Mouse (Mus musculus): Measurements from ENCODE around the gene Actn4.
A peak's percentile ranks its signal among the peaks of the same experiment; 100 is the strongest.

Actn4 gene

DNA sequence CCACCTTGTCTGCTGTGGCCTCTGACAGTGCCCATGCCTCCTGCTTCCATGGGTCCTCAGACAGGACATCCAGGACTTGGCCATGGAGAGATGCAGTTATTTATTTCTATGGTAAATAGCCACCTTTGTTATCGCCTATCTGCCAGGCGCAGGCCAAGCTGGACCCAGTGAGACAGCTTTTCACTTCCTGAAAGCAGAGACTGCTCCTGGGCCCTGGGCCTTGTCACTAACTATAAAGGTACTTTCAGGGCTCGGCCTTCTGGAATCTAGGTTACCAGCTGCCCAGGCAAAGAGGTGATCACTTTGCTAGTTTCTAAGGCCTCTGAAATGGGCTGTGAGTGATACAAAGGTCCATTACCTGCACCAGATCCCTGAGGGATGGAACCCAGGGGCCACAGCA, 37.3 kb downstream of the Actn4 start:
- DNase-seq (ENCODE audit: low spot score), result no peak

DNA sequence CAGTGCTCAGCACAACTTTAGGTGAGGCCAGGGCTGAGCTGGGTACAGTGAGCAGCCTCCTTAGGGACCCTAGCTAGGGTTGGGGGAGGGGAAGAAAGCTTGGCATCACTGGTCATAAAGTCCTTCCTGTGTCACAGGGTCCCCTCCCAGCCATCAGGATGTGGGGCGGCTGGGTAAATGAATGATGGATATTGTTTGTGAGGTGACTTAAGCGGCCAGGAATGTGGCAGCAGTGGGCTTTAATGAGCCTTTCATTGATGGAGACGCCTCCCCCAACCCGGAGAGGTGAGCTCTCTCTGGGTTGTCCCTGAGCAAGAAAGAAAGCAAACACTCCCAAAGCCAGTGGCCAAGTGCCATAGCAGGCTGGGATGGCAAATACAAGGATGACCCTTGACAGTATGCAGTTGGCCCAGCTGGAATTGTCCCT, 38.3 kb downstream of the Actn4 start:
- no peak for DNase-seq (ENCODE audit: low spot score)

DNA sequence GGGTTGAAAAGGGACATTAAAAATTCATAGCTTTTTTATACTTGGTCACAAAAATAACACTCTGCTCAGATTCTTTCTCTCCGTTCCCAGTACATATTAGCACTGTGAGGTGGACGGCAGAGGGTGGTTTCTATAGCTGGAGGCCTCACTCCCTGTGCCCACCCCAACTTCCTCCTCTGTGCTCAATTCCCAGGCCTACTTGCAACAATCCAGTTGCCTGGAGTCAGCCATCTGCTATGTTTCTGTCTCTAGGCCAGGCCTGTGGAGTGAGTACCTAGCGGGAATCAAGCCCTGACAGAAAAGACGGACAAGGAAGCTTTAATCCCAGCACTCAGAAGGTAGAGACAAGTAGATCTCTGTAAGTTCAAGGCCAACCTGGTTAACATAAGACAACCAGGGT, 39.5 kb downstream of the Actn4 start:
- no peak for DNase-seq (ENCODE audit: low spot score)

DNA sequence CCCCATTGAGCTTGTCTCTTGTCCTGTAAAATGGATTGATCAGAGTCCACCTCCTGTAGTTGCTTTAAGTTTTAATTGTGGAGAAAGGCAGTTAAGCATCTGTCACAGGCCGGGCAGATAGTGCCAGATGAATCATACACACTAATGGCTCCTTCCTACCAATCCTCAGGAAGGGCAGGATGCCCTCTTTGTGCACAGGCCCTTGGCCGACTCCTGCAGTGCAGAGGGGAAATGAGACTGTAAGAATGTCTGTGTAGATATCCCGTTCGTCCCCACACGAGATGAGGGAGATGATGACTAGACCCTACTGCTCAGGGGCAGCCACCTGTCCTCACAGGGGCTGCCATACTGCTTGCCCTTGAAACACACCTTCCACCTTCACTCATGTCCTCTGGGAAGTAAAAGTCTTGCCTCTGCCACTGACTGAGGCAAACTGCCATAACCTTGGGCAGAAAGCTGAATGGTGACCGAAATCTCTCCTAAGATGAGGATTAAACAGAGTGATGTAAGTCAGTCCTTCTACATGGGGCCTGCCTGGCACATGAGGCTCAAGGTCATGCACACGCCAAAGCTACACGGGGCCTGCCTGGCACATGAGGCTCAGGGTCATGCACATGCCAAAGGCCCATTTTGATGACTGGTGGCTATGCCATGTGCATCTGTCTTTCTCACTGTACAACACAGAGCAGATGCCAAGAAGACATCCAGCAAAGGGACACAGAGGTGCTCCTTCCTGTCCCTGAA, 40.2 kb downstream of the Actn4 start:
- no peak for DNase-seq (ENCODE audit: low spot score)

DNA sequence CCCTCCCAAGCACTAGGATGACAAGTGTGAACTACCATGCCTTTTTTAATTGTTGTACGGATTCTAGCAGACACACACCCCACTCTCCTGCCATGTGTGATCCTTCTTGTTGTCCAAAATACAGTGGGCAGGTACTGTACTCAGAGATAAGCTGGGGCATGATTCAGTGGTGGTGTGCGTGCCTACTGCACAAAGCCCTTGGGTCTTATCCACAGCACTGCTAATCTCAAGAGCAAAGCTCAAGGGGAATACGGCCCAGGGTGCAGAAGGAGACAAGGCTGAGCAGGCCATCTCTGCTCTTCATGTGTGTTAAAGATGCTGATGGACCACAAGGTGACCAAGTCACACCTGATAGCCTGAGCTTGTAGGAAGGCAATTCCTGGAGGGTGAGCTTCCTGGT, 41.0 kb downstream of the Actn4 start:
- DNase-seq (ENCODE audit: low spot score), result no peak

DNA sequence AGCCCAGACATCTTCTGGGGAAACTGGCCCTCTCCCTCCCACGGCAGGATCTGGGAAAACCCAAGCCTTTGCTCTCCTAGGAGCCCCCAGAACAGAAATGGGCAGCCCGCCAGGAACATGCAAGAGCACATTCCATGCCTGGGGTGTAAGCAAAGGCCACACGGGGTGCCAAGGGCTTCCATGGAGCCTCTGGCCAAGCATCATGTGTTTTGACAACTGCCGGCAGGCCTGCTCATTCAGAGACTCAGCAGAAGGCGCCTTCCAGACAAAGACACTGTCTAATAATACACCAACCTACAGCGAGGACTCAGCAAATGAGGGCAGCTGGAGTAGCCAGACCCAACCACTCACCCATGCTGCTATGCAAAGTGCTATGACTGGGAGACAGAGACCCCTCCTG, 42.3 kb downstream of the Actn4 start:
- DNase-seq (ENCODE audit: low spot score), result no peak

DNA sequence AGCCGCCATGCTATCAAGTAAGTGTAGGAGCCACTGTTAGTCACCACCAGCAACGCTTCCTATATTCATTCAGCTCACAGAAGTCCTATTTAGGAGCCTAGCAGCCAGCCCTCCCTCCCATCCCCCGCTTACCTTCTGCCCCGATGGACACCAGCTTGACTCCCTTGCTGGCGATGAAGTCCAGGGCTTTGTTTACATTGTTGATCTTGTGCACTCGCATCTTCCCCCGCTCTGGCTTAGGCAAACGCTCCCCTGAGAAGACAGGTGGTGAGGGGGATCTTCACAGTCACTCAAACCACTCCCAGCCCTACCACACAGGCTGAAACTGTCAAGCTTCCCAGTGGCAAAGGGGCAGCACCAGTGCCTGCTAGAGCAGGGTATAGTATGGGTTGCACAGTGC, 43.6 kb downstream of the Actn4 start:
- DNase-seq (ENCODE audit: low spot score), result no peak

DNA sequence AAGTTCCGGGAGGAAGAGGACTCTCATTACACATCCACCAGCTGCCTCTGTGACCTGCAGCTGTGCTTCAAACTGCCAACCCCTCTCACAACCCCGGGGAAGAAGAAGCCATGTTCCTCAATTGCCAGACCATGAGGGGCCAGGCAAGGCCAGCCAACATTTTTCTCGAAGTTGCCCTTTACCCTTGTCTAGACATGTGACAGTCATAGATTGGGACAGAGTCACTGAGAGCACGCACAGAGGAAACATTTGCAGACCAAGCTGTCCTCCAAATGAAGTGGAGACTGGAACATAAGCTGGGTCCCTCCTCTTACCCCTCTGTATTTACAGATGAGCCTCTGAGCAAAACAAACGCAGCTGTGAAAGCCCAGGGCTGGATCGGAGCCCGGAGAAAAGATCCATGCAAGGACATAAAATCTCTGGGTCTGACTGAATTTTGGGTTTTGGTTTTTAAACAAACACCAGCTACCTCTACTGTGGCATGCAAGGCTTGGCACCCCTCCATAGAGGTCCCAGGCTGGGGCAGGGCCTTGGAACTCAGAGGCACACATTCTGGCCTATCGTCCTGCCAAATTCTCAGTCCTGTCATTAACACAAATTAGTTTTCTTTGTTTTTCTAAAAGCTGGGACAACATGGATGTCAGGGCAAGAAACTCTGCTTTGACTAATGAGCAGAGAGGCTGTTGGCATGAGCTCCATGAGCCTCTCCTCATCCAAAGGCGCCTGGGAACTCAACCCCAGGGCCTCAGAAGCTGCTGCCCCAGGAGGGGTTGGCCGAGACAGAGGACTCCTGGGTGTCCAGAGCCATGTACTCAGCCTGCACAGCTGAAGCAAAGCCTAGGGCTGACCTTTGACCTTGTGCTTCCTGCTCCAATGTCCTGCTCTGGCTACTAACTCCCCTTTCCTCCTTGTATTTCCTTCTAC, 44.4 kb downstream of the Actn4 start:
- DNase-seq (ENCODE audit: low spot score), result no peak

DNA sequence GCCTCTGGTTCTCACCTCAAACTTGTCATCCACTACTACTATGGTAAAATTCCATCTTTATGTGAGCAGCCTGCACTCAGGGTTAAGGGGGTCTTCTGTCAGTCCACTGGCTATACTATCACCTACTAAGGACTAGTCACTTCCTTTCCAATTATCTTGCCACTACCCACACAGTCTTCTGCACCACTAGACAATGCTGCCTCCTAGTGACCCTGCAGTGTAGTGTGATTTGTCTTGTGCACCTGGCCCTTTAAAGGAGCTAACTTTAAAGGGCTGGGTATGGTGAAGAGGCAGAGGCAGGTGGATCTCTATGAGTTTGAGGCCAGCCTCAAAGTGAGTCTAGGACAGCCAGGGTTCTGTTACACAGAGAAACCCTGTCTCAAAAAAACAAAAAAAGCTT, 45.6 kb downstream of the Actn4 start:
- DNase-seq (ENCODE audit: low spot score), result peak; percentile 30

DNA sequence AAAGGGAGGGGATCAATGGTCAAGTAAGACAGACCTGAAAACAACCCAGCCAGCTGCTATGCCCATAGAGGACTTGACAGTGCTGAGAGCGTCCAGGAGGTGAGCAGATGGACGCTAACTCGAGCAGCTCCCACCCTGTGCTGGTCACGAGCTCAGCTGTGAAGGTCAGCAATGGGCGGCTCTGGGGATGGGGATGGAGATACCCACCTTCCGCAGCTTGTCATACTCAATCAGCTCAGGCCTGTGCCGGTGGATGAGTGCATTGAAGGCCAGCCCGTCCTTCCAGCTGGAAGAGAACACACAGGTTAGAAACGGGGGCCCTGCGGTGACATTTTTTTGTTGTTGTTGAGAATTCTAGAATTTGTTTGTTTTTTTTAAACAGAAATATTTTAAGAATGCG, 49.0 kb downstream of the Actn4 start:
- no peak for DNase-seq (ENCODE audit: low spot score)

DNA sequence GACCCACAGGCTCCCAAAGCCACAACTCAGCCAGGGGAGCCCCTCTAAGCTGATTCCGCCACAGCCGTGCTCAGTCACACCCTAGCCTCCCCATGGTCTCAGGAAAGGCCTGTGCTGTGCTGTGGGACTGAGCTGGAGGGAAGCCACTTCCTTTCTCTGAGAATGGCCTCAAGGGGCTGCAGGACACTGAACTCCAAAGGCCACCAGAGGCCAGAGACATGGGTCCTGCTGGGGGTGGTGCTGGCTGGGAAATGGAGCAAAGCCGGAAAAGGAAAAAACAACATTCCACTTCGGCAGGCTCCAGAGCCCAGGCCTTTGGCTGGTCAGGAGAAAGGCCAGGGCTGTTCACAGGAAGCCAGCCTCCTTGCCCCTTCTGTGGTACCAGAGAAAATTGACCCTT, 50.5 kb downstream of the Actn4 start:
- no peak for DNase-seq (ENCODE audit: low spot score)

DNA sequence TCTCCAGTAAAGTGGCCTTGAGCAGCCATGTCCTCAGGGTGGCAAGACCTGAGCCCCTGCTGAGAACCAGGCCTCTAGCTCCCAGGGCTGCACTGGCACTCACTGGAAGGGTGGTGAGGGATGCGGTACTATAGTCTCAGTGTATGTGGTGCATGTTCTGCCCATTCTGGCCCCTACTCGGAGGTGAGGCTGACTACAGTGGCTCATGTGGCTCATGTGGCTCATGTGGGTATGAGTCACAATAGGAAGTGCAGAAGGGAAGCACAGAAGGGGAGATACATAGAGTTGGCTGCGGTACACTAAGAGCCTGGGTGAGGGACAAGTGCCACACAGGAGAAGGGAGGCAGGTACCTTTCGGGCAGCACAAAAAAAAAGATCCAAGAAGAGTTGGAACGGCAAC, 54.9 kb downstream of the Actn4 start:
- DNase-seq (ENCODE audit: low spot score), result no peak

DNA sequence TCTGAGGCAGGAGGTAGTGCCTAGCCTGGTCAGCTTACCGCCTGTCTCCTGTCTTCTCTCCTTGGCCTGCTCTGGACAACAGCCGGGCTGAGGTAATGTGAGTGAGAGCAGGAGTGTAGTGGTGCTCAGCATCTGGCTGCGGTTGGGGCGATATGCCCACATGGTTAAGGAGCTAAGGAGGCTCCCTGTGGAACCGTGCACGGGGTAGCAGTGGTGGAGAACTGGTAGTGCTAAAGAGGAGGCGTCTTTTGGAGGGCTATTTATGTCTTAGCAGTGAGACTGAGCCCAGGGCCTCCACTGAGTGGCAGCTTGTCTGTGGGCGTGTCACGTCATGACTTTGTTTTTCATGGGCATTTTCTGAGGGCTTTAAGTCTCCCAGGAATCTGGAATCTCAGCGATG, 58.4 kb downstream of the Actn4 start:
- DNase-seq (ENCODE audit: low spot score), result no peak

DNA sequence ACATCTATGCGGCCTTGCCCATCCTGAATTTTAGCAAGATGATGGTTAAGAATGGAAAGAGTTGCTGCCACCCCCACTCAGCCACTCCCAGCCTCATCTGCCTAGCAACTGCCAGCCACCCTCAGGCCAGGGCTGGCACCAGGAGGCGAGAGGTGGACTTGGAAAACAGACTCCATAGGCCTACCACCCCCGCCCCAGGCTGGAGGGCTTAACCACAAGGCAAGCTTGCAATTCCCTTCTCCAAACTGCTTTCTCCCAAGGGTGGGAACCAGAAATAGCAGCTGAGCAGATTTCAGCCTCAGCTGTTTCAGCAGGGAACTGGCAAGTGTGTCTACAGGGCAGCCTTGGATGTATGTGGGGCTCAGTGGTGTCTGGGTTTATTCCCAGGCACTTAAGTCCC, 59.3 kb downstream of the Actn4 start:
- no peak for DNase-seq (ENCODE audit: low spot score)

DNA sequence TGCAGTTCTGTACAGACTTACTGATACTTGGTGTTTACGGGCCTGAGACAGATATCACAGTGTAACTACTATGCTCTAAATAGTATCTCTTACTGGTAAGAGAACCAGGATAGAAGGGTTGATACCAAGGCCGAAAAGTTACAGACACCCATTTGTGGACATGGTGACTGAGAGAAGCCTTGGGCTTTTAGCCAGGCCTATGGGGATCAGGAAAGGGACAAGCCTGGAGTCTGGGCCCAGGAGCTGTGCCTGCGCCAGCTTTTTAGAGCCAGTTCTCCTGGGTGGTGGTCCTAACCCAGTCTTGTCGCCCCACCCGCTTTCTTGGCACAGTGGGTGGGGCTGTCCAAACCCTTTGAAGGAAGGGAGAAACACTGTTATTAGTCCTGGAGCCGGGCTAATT, 60.0 kb downstream of the Actn4 start:
- DNase-seq (ENCODE audit: low spot score), result no peak

DNA sequence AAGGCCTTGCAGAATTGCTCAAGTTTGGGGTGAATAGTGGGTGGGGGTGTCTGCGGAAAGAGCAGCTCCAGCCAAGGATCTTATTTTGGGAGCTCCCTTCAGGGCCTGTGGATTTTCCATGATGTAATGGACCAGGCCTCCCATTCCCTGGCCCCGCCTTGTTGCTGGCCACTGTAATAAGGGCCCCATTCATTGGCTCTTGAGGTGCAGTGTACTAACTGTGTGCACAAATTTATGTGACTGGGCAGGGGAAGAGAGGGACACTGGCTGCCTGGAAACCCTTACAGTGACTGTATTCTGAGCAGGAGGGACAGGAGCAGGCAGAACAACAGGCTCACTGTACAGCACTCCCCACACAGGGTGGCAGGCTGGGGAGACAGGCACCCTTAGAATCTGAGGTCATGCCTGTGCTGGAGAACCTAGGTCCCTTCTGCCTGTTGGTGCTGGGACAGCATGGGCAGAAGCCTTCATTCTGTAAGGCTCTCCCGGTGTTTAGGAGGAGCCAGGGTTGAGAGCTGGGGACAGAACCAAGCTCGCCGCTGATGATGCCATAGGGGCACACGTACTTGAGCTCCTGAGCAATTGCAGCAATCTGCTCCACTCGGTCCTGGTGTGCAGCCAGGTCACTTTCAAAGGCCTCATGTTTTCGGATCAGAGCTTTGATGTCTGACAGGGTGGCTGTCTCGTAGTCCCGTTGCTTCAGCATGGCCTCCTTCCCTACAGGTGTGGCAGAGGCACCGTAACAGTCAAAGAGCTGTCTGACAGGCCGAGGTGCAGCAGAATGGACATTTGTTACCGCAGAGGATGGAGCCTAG, 60.6 kb downstream of the Actn4 start:
- DNase-seq (ENCODE audit: low spot score), result no peak

DNA sequence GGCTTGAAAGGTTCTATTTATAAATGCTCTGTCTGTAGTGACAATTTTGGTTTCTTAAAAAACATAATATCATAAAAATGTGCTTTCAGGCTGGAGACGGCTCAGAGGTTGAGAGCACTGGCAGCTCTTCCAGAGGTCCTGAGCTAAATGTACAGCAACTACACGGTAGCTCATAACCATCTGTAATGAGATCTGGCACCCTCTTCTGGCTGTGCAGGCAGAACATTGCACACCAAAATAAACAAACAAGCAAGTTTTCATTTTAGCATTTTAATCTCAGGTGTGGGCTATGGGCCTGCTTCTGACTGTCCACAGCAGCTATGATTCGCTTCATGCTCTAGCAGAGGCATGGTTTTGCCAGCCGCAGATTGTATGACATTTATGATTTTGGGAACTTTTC, 62.2 kb downstream of the Actn4 start:
- DNase-seq (ENCODE audit: low spot score), result no peak

DNA sequence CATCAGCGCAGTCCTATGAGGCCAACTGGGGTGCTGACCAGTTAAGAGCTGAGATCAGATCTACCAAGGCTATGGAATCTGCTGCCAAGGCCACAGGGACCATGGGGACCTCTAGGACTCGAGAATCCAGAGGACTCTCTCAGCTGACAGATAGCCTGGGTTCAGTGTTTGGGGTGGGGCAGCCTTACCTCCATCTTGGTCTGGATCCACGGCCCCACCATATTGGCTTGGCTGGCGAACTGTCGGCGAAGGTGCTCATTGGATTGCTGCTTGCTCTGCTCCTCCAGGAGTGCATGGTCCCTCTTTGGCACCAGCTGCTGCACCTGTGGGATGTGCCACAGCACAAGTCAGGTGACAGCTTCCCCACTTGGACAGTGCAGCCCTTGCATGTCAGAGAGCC, 64.5 kb downstream of the Actn4 start:
- no peak for DNase-seq (ENCODE audit: low spot score)

DNA sequence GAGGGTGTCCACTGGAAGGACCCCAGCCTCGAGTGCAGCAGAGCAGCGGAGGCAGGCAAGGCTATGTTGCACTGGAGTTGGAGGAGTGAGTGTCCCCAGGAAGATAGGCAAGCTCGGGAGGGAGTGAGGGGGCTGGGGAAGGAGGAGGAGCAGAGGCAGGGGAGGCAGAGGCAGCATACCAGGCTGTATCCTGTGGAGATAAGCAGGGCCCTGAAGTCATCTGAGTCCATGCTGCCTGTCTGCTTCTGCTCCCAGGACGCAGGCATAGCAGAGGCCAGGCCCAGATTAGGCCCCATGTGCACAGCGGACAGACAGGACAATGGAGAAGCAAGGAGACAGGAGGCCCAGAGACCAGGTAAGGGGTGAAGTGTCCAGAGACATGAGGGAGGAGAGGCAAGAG, 67.2 kb downstream of the Actn4 start:
- no peak for DNase-seq (ENCODE audit: low spot score)

DNA sequence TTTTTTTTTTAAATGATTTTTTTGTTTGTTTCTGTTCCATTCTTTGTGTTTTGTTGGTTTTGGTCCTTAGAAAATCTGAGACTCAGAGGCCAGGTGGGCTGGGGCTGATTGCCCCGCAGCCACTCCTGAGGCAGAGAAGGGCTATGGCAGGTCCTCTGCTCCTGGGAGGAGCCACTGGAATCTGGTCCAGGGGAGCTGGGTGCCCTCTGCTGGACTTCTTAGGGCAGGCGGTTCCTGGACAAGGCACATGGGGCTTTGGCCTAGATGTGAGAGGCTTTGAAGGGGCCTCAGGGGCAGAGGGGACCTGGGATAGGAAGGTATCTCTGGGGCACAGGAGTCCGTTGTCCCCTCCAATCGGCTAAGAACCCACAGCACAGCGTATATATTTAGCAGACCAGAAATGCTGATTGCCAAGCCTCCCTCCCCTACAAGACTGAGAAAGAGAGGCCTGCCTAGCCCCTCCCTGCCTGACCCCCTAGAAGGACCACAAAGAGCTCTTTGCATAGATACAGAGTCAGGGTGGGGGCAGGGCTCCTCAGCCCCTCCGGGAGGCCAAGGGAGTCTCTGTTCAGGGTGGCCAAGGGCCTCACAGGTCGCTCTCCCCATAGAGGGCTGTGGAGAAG, 68.4 kb downstream of the Actn4 start:
- no peak for DNase-seq (ENCODE audit: low spot score)

DNA sequence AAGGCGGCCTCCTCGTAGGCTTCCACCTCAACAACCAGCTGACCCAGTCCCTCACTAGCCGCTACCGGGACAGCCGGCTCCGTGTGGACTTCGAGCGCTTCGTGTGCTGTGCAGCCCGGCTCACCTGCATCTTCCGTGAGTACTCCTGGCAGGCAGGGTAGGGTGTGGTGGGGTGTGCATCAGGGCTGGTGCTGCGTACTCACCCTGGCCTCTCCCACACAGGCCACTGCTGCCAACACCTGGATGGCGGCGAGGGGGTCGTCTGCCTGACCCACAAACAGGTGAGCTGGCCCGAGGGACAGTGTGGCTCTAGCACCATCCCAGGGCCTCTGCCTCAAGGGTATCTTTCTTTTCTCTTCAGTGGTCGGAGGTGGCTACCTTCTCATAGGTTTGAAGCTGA, 69.5 kb downstream of the Actn4 start:
- DNase-seq (ENCODE audit: low spot score), result no peak

DNA sequence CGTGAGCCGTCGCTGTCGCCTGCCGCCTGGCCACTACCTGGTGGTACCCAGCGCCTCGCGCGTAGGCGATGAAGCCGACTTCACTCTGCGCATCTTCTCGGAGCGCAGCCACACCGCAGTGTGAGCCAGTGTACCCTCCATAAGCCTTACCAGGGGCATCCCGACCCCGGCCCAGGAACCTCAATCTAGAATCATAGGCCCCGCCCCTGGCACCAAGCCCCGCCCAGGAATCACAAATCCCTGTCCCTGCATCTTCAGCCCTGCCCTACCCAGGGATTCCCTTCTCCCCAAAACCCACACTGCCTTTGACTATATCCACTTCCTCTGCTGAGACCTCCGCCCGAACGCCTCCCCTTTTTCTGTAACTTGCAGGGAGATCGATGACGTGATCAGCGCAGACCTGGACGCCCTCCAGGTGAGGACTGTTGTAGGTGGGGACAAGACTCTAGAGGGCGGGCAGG, 73.4 kb downstream of the Actn4 start:
- DNase-seq (ENCODE audit: low spot score), result no peak
